Mouse (Mus musculus) liver, adult 2 months (tissue): ENCODE measurements around the gene Pth2r. TPM values are rescaled to one million over a fixed set of nuclear protein-coding genes. Genes with fewer than 3 reads are reported as not detected.

ENCODE experiments used
- DNase-seq: peaks from one replicate; pipeline ENCODE4 v3.0.0-alpha.2; 2011; ENCODE audit warnings: low read depth, low spot score; ENCODE audit errors: extremely low read depth
- H3K27ac ChIP-seq: fragments of 200-500 bp; replicated peaks from 2 replicates; pipeline ENCODE4 v1.5.1; 2012; ENCODE audit warnings: low read depth, mild to moderate bottlenecking, control low read depth, inconsistent platforms, low read length; ENCODE audit not compliant: insufficient read depth
- H3K27me3 ChIP-seq: fragments of 200-500 bp; 2 replicates; pipeline ENCODE4 v1.6.1; 2012; ENCODE audit warnings: mild to moderate bottlenecking, moderate library complexity, low read length, inconsistent platforms; ENCODE audit not compliant: control insufficient read depth, insufficient read depth
- H3K36me3 ChIP-seq: fragments of 200-500 bp; 2 replicates; pipeline ENCODE4 v1.6.1; 2012; ENCODE audit warnings: low read length, inconsistent platforms; ENCODE audit not compliant: control insufficient read depth, insufficient read depth
- H3K4me1 ChIP-seq: fragments of 200-500 bp; 2 replicates; pipeline ENCODE4 v1.6.1; 2011; ENCODE audit warnings: low read length; ENCODE audit not compliant: control insufficient read depth, insufficient read depth
- H3K4me3 ChIP-seq: fragments of 200-500 bp; 2 replicates; pipeline ENCODE4 v1.5.1; 2011; ENCODE audit warnings: low read depth, mild to moderate bottlenecking, control low read depth, low read length, moderate library complexity; ENCODE audit not compliant: insufficient read depth
- H3K79me2 ChIP-seq: fragments of 200-500 bp; 2 replicates; pipeline ENCODE4 v1.6.1; 2012; ENCODE audit warnings: inconsistent platforms, mild to moderate bottlenecking, low read length, moderate library complexity; ENCODE audit not compliant: control insufficient read depth, insufficient read depth
- H3K9ac ChIP-seq: fragments of 200-500 bp; 2 replicates; pipeline ENCODE4 v1.6.1; 2012; ENCODE audit warnings: low read depth, mild to moderate bottlenecking, control low read depth, inconsistent platforms, low read length
- CTCF ChIP-seq: fragments of 200-500 bp; IDR thresholded peaks from 2 replicates; pipeline ENCODE4 v1.5.1; 2011; ENCODE audit warnings: low read depth, low read length, control low read depth
- POLR2A ChIP-seq: fragments of 200-500 bp; IDR thresholded peaks from 2 replicates; pipeline ENCODE4 v1.6.1; 2011; ENCODE audit warnings: low read length, control low read depth; ENCODE audit not compliant: insufficient read depth; ENCODE audit errors: extremely low read depth
- WGBS: fragments of 180-500 bp; shearing (Covaris S2); methylation state at CpG from one replicate; pipeline ENCODE4 v1.1.7; 2018; 5-methylcytosine and 5-hydroxymethylcytosine counted together
- polyA plus RNA-seq: library from polyadenylated mRNA; depleted of rRNA; stranded (reverse); fragments of >200 nt; gene quantifications from 2 replicates; pipeline ENCODE4 v1.2.3, GENCODE M21; 2012; rRNA removed
- total RNA-seq: library from RNA; depleted of rRNA; stranded (reverse); fragments of >200 nt; gene quantifications from 2 replicates; pipeline ENCODE4 v1.2.3, GENCODE M21; 2014; rRNA removed

Pth2r gene
- total RNA-seq (not detected in 2 replicates), polyA plus RNA-seq (not detected in 2 replicates)

- Histone ChIP-seq H3K4me1 (no peaks in the 10 kb centered on the region), H3K9ac (no peak within 1 kb of the TSS), H3K4me3 (no peak within 1 kb of the TSS), H3K27me3 (no peaks in the 10 kb centered on the region), H3K79me2 (no peaks in the 10 kb centered on the region), H3K27ac (no peak within 1 kb of the TSS), H3K36me3 (peaks cover 4% of the 10 kb centered on the region)
- 78% methylated on average over 6 of the region's 6 CpGs for WGBS
- no peak for DNase-seq
- no peak for TF ChIP-seq POLR2A
- no peak for TF ChIP-seq CTCF
These were observed at the start of gene Pth2r for GRCm38 (mm10) chr1:65281756-65282155. TSS of gene Pth2r (plus strand) at chr1:65282056.

GRCm38 (mm10) chr1:65237712-65238111 lies 44.1 kb upstream of the Pth2r start:
- DNase-seq: no peak
- Histone ChIP-seq H3K27ac (no peak overlapping the region), H3K36me3 (peaks cover 44% of the 10 kb centered on the region), H3K79me2 (no peaks in the 10 kb centered on the region), H3K27me3 (no peaks in the 10 kb centered on the region), H3K9ac (no peak overlapping the region), H3K4me1 (no peaks in the 10 kb centered on the region), H3K4me3 (no peak overlapping the region)
- WGBS: 89% methylated on average over 3 of the region's 3 CpGs
- TF ChIP-seq POLR2A (no peak), CTCF (no peak)

GRCm38 (mm10) chr1:65245637-65246036 lies 36.2 kb upstream of the Pth2r start:
- Histone ChIP-seq H3K27me3 (no peaks in the 10 kb centered on the region), H3K27ac (no peak overlapping the region), H3K4me1 (no peaks in the 10 kb centered on the region), H3K4me3 (no peak overlapping the region), H3K9ac (no peak overlapping the region), H3K79me2 (no peaks in the 10 kb centered on the region), H3K36me3 (peaks cover 35% of the 10 kb centered on the region)
- TF ChIP-seq CTCF: no peak
- TF ChIP-seq POLR2A: no peak
- DNase-seq: no peak
- 98% methylated on average over 1 of the region's 1 CpGs for WGBS

DNA sequence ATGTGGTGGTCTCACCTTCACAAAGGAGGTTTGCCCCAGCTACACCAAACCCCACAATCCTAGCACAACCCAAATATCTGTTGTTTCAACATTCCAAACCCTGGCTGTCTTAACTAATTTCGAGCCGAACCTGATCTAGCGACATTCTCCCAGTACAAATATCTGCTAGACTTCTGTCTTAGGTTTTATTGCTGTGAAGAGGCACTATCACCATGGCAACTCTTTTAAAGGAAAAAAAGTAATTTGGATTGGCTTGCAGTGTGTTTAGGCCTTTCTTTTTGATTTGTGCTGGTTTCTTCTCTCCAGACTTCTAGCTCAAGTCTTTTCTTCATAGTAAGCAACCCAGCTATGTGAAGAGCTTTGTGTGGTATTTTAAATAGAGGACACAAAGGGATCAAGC lies 1.4 kb upstream of the Pth2r start:
- Histone ChIP-seq H3K4me3 (no peak overlapping the region), H3K36me3 (peaks cover 10% of the 10 kb centered on the region), H3K79me2 (no peaks in the 10 kb centered on the region), H3K27me3 (no peaks in the 10 kb centered on the region), H3K4me1 (no peaks in the 10 kb centered on the region), H3K27ac (no peak overlapping the region), H3K9ac (no peak overlapping the region)
- 86% methylated on average over 3 of the region's 3 CpGs for WGBS
- TF ChIP-seq POLR2A (no peak), CTCF (no peak)
- no peak for DNase-seq

- Histone ChIP-seq H3K4me3 (no peak overlapping the region), H3K79me2 (no peaks in the 10 kb centered on the region), H3K4me1 (no peaks in the 10 kb centered on the region), H3K9ac (no peak overlapping the region), H3K27me3 (no peaks in the 10 kb centered on the region), H3K36me3 (peaks cover 2% of the 10 kb centered on the region; the same call in 1 of the 2 replicates), H3K27ac (no peak overlapping the region)
- TF ChIP-seq CTCF (peak; percentile 52), POLR2A (no peak)
- DNase-seq: peak; percentile 44
- WGBS: 6% methylated on average over 6 of the region's 6 CpGs
These were observed 910 bp downstream of the Pth2r start for GRCm38 (mm10) chr1:65282766-65283165.

GRCm38 (mm10) chr1:65308476-65308875 lies 26.6 kb downstream of the Pth2r start:
- WGBS: 82% methylated on average over 3 of the region's 3 CpGs
- TF ChIP-seq CTCF: no peak
- TF ChIP-seq POLR2A: no peak
- Histone ChIP-seq H3K27ac (no peak overlapping the region), H3K79me2 (no peaks in the 10 kb centered on the region), H3K4me3 (no peak overlapping the region), H3K4me1 (peaks cover 2% of the 10 kb centered on the region; the same call in 1 of the 2 replicates), H3K27me3 (peaks cover 6% of the 10 kb centered on the region; the same call in 1 of the 2 replicates), H3K36me3 (no peaks in the 10 kb centered on the region), H3K9ac (no peak overlapping the region)
- DNase-seq: no peak
